In the genomic region with DNA sequence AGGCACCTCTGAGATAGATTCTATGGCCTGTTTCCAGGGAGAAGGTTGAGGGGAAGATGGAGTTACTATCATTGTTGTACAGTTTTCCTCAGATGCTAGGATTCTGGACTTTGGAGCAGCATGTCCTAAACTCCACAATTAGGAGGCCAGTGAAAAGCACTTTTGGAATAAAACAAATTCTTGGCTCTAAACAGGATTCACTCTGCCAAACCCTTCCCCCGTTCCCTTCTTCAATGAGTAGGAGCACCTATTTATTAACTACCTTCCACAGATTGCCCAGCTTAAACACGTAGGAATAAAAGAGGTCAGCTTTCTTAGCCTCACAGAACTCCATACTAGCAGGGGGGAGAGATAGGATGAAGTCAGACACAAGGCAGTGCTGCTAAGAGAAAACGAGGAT, we compare ENCODE assay signal across 28 mouse cellular contexts.
"Had no signal": no experiment of that assay in that cellular context is flagged by ENCODE, and none has a peak within 500 bp of the region (broad histone marks: within the 10 kb centered on the region; RNA-seq: fewer than 3 reads in every experiment).

No protein-coding gene starts in this region.

- ATAC-seq: forebrain, embryonic 13.5 days; forebrain, embryonic 14.5 days; forebrain, embryonic 15.5 days; forebrain, embryonic 16.5 days; forebrain, postnatal 0 days had no signal

- H3K4me3 ChIP-seq: embryonic facial prominence, embryonic 10.5 days; embryonic facial prominence, embryonic 12.5 days; embryonic facial prominence, embryonic 13.5 days; embryonic facial prominence, embryonic 15.5 days; erythroblast, embryonic 14.5 days; forebrain, embryonic 10.5 days; forebrain, embryonic 12.5 days; forebrain, embryonic 13.5 days; forebrain, embryonic 15.5 days; gastrocnemius, adult 2 months had no signal

- H3K9ac ChIP-seq: embryonic facial prominence, embryonic 12.5 days; embryonic facial prominence, embryonic 13.5 days; embryonic facial prominence, embryonic 15.5 days; forebrain, embryonic 12.5 days; forebrain, embryonic 13.5 days; forebrain, embryonic 15.5 days; forebrain, postnatal 0 days had no signal

- H3K4me2 ChIP-seq: embryonic facial prominence, embryonic 12.5 days; embryonic facial prominence, embryonic 13.5 days; embryonic facial prominence, embryonic 15.5 days; forebrain, embryonic 12.5 days; forebrain, embryonic 13.5 days; forebrain, embryonic 15.5 days had no signal

- H3K4me1 ChIP-seq: embryonic facial prominence, embryonic 10.5 days; embryonic facial prominence, embryonic 12.5 days; embryonic facial prominence, embryonic 13.5 days; embryonic facial prominence, embryonic 15.5 days; forebrain, embryonic 10.5 days; forebrain, embryonic 12.5 days; forebrain, embryonic 13.5 days; forebrain, embryonic 15.5 days had no signal

- H3K27me3 ChIP-seq: embryonic facial prominence, embryonic 12.5 days; embryonic facial prominence, embryonic 13.5 days; embryonic facial prominence, embryonic 15.5 days; forebrain, embryonic 12.5 days; forebrain, embryonic 13.5 days; forebrain, embryonic 15.5 days had no signal

- H3K36me3 ChIP-seq: embryonic facial prominence, embryonic 10.5 days; embryonic facial prominence, embryonic 12.5 days; embryonic facial prominence, embryonic 13.5 days; embryonic facial prominence, embryonic 15.5 days; forebrain, embryonic 10.5 days; forebrain, embryonic 12.5 days; forebrain, embryonic 15.5 days had no signal

- DNase-seq: cerebellum, adult 18-20 months; cerebellum, adult 2 months; cerebellum, adult 8-10 months; cerebellum, adult 9-10 months; cerebellum, adult 9-11 months; cerebellum, postnatal 10 days; cerebellum, postnatal 14 days; cerebellum, postnatal 25 days; cerebellum, postnatal 36 days; embryo, embryonic 11 days; forebrain, postnatal 0 days; gastrocnemius, adult 2 months; gastrocnemius, postnatal 10 days; gastrocnemius, postnatal 14 days; gastrocnemius, postnatal 25 days; gastrocnemius, postnatal 36 days; heart, adult 11 months had no signal

- H3K9me3 ChIP-seq: embryonic facial prominence, embryonic 10.5 days; embryonic facial prominence, embryonic 12.5 days; embryonic facial prominence, embryonic 13.5 days; embryonic facial prominence, embryonic 15.5 days; forebrain, embryonic 10.5 days; forebrain, embryonic 12.5 days; forebrain, embryonic 13.5 days; forebrain, embryonic 15.5 days had no signal

- H3K27ac ChIP-seq: embryonic facial prominence, embryonic 10.5 days; embryonic facial prominence, embryonic 12.5 days; embryonic facial prominence, embryonic 13.5 days; embryonic facial prominence, embryonic 15.5 days; forebrain, embryonic 10.5 days; forebrain, embryonic 12.5 days; forebrain, embryonic 13.5 days; forebrain, embryonic 15.5 days; gastrocnemius, adult 2 months had no signal
